Mouse (Mus musculus) liver, embryonic 15.5 days (tissue): ENCODE data around the gene Cdc14b. TPM values are rescaled to one million over a fixed set of nuclear protein-coding genes. Genes with fewer than 3 reads are reported as not detected.
A peak's percentile ranks its signal among the peaks of the same experiment; 100 is the strongest.
"Not testable (repeated sequence)": the region's sequence is repeated elsewhere in the genome, so short reads cannot be mapped to it uniquely, and the experiment has no call there.

Source experiments
- ATAC-seq: fragments of 200-750 bp; cut with Nextera tagmentation; 2 replicates; pipeline ENCODE4 v1.8.0; 2017; ENCODE audit warnings: moderate number of reproducible peaks, mild to moderate bottlenecking, moderate library complexity; ENCODE audit not compliant: insufficient read depth
- H3K27ac ChIP-seq: fragments of 300-500 bp; sonication (generic); replicated peaks from 2 replicates; pipeline ENCODE4 v1.5.1; 2015; ENCODE audit warnings: mild to moderate bottlenecking, inconsistent platforms
- H3K27me3 ChIP-seq: fragments of 300-500 bp; sonication (generic); 2 replicates; pipeline ENCODE4 v1.6.1; 2015; ENCODE audit warnings: mild to moderate bottlenecking, inconsistent platforms
- H3K36me3 ChIP-seq: fragments of 300-500 bp; sonication (generic); replicated peaks from 2 replicates; pipeline ENCODE4 v1.6.1; 2015; ENCODE audit warnings: moderate library complexity, mild to moderate bottlenecking, inconsistent platforms
- H3K4me1 ChIP-seq: fragments of 300-500 bp; sonication (generic); replicated peaks from 2 replicates; pipeline ENCODE4 v1.6.1; 2015; ENCODE audit warnings: inconsistent platforms
- H3K4me2 ChIP-seq: fragments of 300-500 bp; sonication (generic); 2 replicates; pipeline ENCODE4 v1.6.1; 2015; ENCODE audit warnings: moderate library complexity, mild to moderate bottlenecking, inconsistent platforms
- H3K4me3 ChIP-seq: fragments of 300-500 bp; sonication (generic); replicated peaks from 2 replicates; pipeline ENCODE4 v1.5.1; 2015; ENCODE audit warnings: mild to moderate bottlenecking, inconsistent platforms
- H3K9ac ChIP-seq: fragments of 300-500 bp; sonication (generic); 2 replicates; pipeline ENCODE4 v1.6.1; 2015; ENCODE audit warnings: moderate library complexity, mild to moderate bottlenecking, inconsistent platforms
- H3K9me3 ChIP-seq: fragments of 300-500 bp; sonication (generic); replicated peaks from 2 replicates; pipeline ENCODE4 v1.6.1; 2016; ENCODE audit warnings: inconsistent platforms
- WGBS: fragments of 180-500 bp; shearing (Covaris S2); methylation state at CpG from one replicate; pipeline ENCODE4 v1.1.7; 2015; ENCODE audit warnings: mixed read lengths; ENCODE audit not compliant: insufficient replicate concordance; 5-methylcytosine and 5-hydroxymethylcytosine counted together
- polyA plus RNA-seq: library from polyadenylated mRNA; unstranded; fragments of >200 nt; fragmentation: Nextera tagmentation; extraction: Ambion mirVana; gene quantifications from 2 replicates; pipeline ENCODE4 v1.2.1, GENCODE M21; 2015

The Cdc14b gene
- polyA plus RNA-seq, 1 experiment from 2014 or later = 8.6 TPM

DNA sequence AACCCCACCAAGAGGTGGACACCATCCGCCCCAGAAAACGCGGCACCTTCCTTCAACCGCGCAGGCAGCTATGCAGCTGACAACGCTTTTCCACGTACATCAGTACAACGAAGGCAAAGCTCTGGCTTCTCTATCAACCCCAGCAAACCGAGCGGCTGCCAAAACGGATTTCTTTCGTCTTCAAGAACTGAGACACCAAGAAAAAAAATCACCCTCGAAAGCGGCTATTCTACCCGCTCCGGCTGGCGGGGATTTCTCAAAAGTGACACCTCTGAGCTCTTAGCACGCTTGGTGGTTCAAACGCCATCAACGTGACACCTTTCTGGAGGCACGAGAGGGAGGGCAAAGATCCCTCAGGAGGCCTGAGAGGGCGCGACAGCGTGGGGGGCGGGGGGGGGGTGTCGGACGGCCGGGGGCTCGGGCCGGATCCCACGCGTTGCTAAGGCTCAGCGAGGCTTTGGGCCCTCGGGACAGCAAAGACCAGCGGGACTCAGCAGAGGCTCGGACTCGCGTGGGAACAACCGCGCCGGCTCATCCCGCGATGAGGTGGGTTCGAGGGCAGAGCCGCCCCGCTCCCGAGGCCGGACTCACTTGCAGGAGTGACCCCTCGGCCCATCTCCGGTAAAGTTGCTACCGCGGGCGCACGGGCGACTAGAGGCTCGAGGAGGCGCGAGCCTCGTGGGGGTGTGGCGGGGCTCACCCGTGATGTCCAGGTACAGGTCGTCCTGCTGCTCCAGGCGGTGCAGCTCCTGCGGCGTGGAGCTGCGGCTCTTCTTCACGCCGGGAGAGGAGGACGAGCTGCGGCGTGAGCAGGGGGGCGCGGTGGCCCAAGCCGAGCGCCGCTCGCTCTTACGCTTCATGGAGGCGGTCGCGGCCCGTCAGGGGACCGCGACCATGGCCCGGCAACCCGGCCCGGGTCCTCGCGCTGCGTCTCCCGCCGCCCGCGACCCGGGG, 922 bp downstream of the Cdc14b start:
- ATAC-seq = peak; percentile 49
- peaks cover 27% of the 10 kb centered on the region for H3K4me1 ChIP-seq
- no peaks in the 10 kb centered on the region for H3K9me3 ChIP-seq
- peak overlapping the region; percentile 66 for H3K4me3 ChIP-seq
- peak overlapping the region; percentile 45; the same call in 1 of the 2 replicates for H3K9ac ChIP-seq
- peaks cover 53% of the 10 kb centered on the region for H3K27me3 ChIP-seq
- WGBS = under 1% methylated on average over 94 of the region's 95 CpGs
- no peaks in the 10 kb centered on the region for H3K36me3 ChIP-seq
- no peak overlapping the region for H3K27ac ChIP-seq
- H3K4me2 ChIP-seq = peak overlapping the region; percentile 94

DNA sequence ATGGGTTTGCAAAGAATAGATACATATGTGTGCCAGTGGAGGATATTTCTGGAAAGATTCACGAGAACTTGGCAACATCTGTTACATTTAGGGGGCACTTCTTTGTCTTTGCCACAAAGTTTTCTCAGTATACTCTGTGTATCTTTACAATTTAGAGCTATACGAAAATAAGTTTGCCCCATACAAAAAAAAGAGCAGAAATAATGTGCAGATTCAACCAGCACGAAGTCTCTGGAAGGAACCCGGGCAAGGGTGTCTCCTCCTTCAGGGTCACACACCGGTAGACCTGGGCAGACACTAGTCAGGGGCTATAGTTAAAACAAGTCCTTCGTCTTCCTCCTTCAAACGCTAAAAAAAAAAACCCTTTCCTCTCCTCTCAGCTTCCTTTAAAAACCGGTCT, 1.7 kb downstream of the Cdc14b start:
- peak overlapping the region; percentile 66; the same call in 1 of the 2 replicates for H3K4me3 ChIP-seq
- peaks cover 53% of the 10 kb centered on the region for H3K27me3 ChIP-seq
- H3K9ac ChIP-seq = no peak overlapping the region
- no peaks in the 10 kb centered on the region for H3K36me3 ChIP-seq
- peaks cover 27% of the 10 kb centered on the region for H3K4me1 ChIP-seq
- H3K9me3 ChIP-seq = no peaks in the 10 kb centered on the region
- H3K27ac ChIP-seq = no peak overlapping the region
- 36% methylated on average over 8 of the region's 8 CpGs for WGBS
- ATAC-seq = no peak
- peak overlapping the region; percentile 94; the same call in 1 of the 2 replicates for H3K4me2 ChIP-seq

DNA sequence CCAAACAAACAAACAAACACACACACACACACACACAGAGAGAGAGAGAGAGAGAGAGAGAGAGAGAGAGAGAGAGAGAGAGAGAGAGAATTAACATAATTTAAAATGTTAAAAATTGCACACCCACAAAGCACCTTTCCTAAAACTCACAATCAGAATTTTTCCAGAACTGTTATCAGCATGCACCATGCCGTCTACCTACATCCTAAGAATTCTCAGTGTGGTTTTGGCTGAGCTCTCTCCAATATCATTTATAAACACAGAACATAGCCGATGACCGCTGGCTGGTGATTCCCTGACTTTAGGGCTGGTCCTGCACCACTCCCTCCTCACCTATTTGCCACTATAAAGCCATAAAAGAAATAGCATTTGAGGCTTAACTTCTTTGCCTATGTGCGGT, 6.7 kb downstream of the Cdc14b start:
- ATAC-seq = no peak
- Histone ChIP-seq H3K36me3 (no peaks in the 10 kb centered on the region), H3K4me1 (no peaks in the 10 kb centered on the region), H3K4me2 (no peak overlapping the region), H3K27me3 (peaks cover 22% of the 10 kb centered on the region), H3K4me3 (no peak overlapping the region), H3K9me3 (no peaks in the 10 kb centered on the region), H3K27ac (no peak overlapping the region), H3K9ac (no peak overlapping the region)
- WGBS = 37% methylated on average over 4 of the region's 4 CpGs

DNA sequence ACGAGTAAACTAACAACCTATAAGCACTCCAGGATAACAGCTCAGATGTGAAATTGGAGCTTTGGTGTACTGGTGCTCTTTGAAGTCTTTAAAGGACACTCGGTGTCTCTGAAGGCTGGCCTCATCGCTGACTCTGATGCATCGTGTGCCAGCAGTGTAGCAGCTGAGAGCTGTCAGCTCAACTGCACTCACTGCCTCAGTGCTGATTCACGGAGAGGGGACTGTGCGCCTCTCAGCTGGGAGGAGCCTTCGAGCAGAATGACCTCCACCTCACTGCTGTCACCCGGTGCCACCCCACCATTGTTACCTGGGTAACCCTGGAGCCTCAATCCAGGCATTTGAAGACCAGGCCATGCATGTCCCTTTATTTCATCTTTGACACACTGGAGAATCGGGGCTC, 7.9 kb downstream of the Cdc14b start:
- Histone ChIP-seq H3K4me1 (no peaks in the 10 kb centered on the region), H3K9me3 (no peaks in the 10 kb centered on the region), H3K27ac (no peak overlapping the region), H3K27me3 (peaks cover 12% of the 10 kb centered on the region), H3K4me2 (no peak overlapping the region), H3K9ac (no peak overlapping the region), H3K36me3 (no peaks in the 10 kb centered on the region), H3K4me3 (no peak overlapping the region)
- 50% methylated on average over 9 of the region's 9 CpGs for WGBS
- no peak for ATAC-seq

DNA sequence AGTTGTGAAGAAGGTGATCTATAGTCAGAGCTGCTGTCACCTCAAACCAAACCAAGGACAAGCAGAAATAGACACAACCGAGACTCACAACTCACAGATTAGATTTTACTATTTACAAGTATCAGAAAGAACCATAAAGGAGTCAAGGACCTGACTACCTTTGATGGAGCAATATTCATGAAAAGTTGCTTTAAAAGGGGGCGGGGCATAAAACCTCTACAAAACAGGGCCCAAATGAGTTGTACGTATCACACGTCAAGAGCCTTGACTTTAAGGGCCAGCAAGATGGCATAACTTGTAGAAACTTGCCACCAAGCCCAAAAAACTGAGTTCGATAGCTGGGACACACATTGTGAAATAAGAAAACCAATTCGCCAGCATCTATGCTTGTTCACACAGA, 10.5 kb downstream of the Cdc14b start:
- Histone ChIP-seq H3K27ac (no peak overlapping the region), H3K27me3 (no peaks in the 10 kb centered on the region), H3K4me1 (no peaks in the 10 kb centered on the region), H3K4me3 (no peak overlapping the region), H3K9ac (no peak overlapping the region), H3K4me2 (no peak overlapping the region), H3K9me3 (no peaks in the 10 kb centered on the region), H3K36me3 (no peaks in the 10 kb centered on the region)
- 72% methylated on average over 6 of the region's 6 CpGs for WGBS
- no peak for ATAC-seq

DNA sequence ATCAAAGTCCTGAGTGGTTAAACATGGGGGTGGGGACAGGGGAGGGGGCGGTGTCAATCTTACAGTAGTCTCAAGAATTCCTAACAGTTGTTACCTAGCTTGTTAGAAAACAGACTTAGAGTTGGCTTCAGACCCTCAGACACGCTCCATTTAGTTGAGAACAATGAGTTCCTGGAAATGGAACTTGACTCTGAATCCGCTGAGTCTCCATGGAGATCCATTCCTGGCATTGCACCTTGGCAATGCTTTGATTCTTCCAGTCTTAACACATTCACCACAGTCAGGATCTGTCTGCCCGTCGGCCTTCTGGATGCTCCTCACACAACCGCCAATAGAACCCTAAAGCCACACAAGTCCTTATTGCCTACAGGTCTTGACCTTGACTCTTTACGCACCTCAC, 15.2 kb downstream of the Cdc14b start:
- WGBS = 78% methylated on average over 7 of the region's 7 CpGs
- no peak overlapping the region for H3K4me3 ChIP-seq
- no peak overlapping the region for H3K9ac ChIP-seq
- H3K27me3 ChIP-seq = no peaks in the 10 kb centered on the region
- H3K9me3 ChIP-seq = no peaks in the 10 kb centered on the region
- H3K4me1 ChIP-seq = no peaks in the 10 kb centered on the region
- H3K4me2 ChIP-seq = no peak overlapping the region
- H3K27ac ChIP-seq = no peak overlapping the region
- no peaks in the 10 kb centered on the region for H3K36me3 ChIP-seq
- ATAC-seq = no peak

DNA sequence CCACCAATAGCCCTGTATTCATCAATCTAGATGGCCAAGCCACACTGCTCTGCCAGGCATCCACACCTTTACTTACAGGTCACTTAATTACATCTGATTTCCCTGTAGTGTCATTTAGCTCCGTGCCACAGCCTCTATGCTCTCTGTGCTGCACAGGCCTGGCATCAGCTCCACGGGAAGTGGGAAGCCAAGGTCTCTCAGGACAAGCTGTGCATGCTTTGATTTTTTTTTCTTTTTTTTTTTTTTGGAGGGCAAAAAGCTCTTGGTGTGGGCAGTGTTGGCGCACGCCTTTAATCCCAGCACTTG, 16.6 kb downstream of the Cdc14b start:
- no peaks in the 10 kb centered on the region for H3K9me3 ChIP-seq
- no peak overlapping the region for H3K27ac ChIP-seq
- no peak overlapping the region for H3K4me3 ChIP-seq
- ATAC-seq = no peak
- H3K36me3 ChIP-seq = no peaks in the 10 kb centered on the region
- no peak overlapping the region for H3K9ac ChIP-seq
- no peaks in the 10 kb centered on the region for H3K4me1 ChIP-seq
- H3K4me2 ChIP-seq = no peak overlapping the region
- no peaks in the 10 kb centered on the region for H3K27me3 ChIP-seq
- 68% methylated on average over 4 of the region's 4 CpGs for WGBS

DNA sequence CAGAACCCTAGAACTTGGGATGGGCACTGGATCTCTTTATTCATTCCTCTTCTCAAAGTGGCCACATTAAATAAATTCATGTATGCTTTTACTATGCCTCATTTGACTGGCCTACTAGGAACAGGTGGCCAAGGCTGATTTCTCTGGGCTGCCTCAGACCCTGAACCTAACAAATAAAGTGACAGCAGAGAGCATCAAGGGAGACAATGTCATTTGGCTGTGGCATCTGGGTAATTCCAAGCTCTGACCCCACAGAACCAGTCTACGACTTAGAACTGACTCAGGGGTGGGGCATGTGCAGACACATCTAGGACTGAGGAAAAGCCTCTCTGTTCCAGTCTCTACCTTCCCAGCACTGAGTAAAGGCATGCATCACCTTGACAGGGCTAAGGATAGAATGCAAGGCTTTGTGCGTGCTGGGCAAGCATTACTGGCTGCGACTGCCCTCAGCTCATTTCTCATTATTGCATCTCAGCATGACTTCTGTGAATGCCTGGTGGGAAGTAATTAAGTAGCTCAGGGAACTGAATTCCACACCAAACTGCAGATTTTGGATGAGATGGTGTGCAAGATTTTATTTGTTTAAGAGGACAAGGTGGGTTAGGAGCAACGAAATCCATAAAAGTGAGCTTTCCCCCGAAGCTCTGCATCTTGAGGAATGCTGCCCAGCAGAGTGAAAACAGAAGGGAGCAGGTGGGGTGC, 17.1 kb downstream of the Cdc14b start:
- H3K9me3 ChIP-seq = no peaks in the 10 kb centered on the region
- no peak overlapping the region for H3K4me3 ChIP-seq
- H3K27ac ChIP-seq = no peak overlapping the region
- H3K36me3 ChIP-seq = no peaks in the 10 kb centered on the region
- H3K9ac ChIP-seq = no peak overlapping the region
- no peaks in the 10 kb centered on the region for H3K4me1 ChIP-seq
- no peaks in the 10 kb centered on the region for H3K27me3 ChIP-seq
- H3K4me2 ChIP-seq = no peak overlapping the region
- WGBS = 61% methylated on average over 5 of the region's 5 CpGs
- ATAC-seq = no peak

DNA sequence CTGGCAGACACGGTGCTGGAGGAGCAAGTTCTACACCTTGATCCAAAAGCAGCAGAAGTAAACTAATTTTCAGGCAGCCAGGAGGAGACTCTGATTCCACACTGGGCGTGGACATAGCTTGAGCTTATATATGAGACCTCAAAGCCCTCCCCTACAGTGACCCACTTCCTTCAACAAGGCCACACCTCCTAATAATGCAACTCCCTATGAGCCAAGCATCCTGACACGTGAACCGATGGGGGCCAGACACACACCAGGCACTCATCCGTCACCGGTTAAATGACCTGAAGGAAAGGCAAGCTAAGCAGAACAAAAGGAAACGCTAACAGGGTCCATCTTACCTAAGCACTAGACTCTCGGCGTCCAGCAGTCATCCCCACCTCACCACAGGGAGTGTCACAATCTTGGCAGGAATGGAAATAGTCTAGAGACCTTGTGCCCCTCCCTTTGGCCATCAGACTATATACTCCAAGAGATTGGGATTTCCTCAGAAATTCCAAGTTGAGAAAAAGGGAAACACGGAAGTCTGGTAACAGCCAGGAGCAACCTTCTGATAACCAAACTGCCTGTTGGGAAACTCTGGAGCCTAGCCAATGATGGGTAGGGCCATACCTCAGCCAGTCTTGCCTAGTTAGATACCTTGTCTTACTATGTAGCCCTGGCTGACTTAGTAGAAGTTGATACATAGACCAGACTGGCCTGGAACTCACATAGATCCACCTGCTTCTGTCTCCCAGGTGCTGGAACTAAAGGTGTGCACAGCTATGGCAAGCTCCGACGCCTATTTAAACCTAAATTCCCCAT, 17.9 kb downstream of the Cdc14b start:
- Histone ChIP-seq H3K27me3 (no peaks in the 10 kb centered on the region), H3K4me1 (0 out of 2 replicates have a peak, but pooled peaks cover under 1% of the 10 kb centered on the region), H3K9ac (no peak overlapping the region), H3K4me3 (no peak overlapping the region), H3K9me3 (no peaks in the 10 kb centered on the region), H3K4me2 (no peak overlapping the region), H3K27ac (no peak overlapping the region), H3K36me3 (no peaks in the 10 kb centered on the region)
- ATAC-seq = no peak
- 63% methylated on average over 12 of the region's 12 CpGs for WGBS

DNA sequence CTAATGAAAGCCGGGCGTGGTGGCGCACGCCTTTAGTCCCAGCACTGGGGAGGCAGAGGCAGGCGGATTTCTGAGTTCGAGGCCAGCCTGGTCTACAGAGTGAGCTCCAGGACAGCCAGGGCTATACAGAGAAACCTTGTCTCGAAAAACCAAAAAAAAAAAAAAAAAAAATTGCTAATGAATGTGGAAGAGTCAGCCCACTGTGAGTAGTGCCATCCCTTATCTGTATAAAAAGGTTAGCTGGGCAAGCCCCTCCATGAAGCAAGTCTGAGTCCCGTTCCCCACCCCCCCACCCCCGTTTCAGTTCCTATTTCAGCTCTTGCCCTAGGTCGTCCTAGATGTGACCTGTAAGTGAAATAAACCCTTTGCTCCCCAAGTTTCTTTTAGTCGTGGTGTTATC, 20.9 kb downstream of the Cdc14b start:
- H3K9me3 ChIP-seq, H3K9ac ChIP-seq, H3K36me3 ChIP-seq, ATAC-seq, H3K27me3 ChIP-seq, H3K27ac ChIP-seq, H3K4me2 ChIP-seq, H3K4me3 ChIP-seq: not testable (repeated sequence)
- WGBS = 52% methylated on average over 11 of the region's 11 CpGs
- peaks cover 16% of the 10 kb centered on the region for H3K4me1 ChIP-seq

DNA sequence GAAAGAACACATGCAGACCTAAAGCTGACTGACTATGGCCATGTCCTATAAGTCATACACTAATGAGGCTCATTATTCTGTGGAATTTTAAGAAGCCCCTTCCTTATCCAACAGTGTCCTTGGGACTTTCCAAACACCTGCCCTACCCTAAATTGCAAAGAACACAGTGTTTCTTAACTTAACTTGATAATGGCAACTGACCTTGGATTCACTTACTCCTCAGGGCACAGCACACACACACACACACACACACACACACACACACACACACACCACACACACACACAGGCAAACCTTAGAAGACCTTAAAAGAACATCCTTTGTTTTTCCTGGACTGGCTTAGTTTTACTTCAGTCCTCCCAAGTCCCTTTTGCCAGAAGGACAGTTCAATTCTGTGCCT, 21.4 kb downstream of the Cdc14b start:
- no peak for ATAC-seq
- H3K4me1 ChIP-seq = peaks cover 21% of the 10 kb centered on the region

More for the DNA sequence above, 21.4 kb downstream of the Cdc14b start:
- no peaks in the 10 kb centered on the region for H3K27me3 ChIP-seq
- H3K4me2 ChIP-seq = no peak overlapping the region
- no peak overlapping the region for H3K27ac ChIP-seq
- no peaks in the 10 kb centered on the region for H3K36me3 ChIP-seq
- no peak overlapping the region for H3K4me3 ChIP-seq
- H3K9ac ChIP-seq = no peak overlapping the region
- H3K9me3 ChIP-seq = no peaks in the 10 kb centered on the region
